Mouse (Mus musculus): ENCODE measurements around the gene Gm49368.

- TF ChIP-seq POLR2A (IDR thresholded peaks at IDR 0.05; ENCODE audit: low read depth, low read length) = no peak
- TF ChIP-seq CTCF (conservative IDR thresholded peaks at IDR 0.05; ENCODE audit: insufficient read depth, insufficient read length, low read depth, low read length) = no peak
These were observed 29.5 kb upstream of the Gm49368 start for GRCm38 (mm10) chr7:128032989-128033293.

Data from kidney, adult 2 months (tissue).